Mouse (Mus musculus) E14TG2a.4 (cell line): Measurements from ENCODE around the gene Hoxd4.

Experiments used
- CTCF ChIP-seq: conservative IDR thresholded peaks from 2 replicates; pipeline ENCODE4 v1.5.1; 2014; ENCODE audit warnings: low read length
- POU5F1 ChIP-seq: IDR thresholded peaks from 2 replicates; pipeline ENCODE4 v1.6.1; 2014; ENCODE audit warnings: low read length, borderline replicate concordance

GRCm38 (mm10) chr2:74669650-74670235 lies 42.0 kb upstream of the Hoxd4 start:
- TF ChIP-seq POU5F1, result no peak
- no peak for TF ChIP-seq CTCF
